ENCODE assay signal across 9 mouse cellular contexts in genomic region chr15:30480676-30481075, GRCm38 (mm10).
DNase-seq lines count a peak whose midpoint lies in the region; ATAC-seq and TF ChIP-seq lines count a peak whose summit lies in the region.
"Had no signal": no experiment of that assay in that cellular context is flagged by ENCODE, and none has a peak within 500 bp of the region (broad histone marks: within the 10 kb centered on the region; RNA-seq: fewer than 3 reads in every experiment).

No protein-coding gene starts in this region.

- peaks cover 6% of the 10 kb centered on the region; the same call in 1 of the 2 replicates for H3K4me1 ChIP-seq in forebrain, embryonic 14.5 days (ENCODE audit: control insufficient read depth, insufficient read depth, low read length)
- no peaks in the 10 kb centered on the region for H3K4me1 ChIP-seq in forebrain, embryonic 10.5 days
- H3K4me1 ChIP-seq in lung, postnatal 0 days (ENCODE audit: insufficient read depth, low read depth, low read length): no peaks in the 10 kb centered on the region
- H3K4me1 ChIP-seq: heart, embryonic 15.5 days had no signal

- 37% methylated on average over 15 of the region's 15 CpGs for WGBS in forebrain, embryonic 14.5 days
- WGBS in forebrain, embryonic 10.5 days: 86% methylated on average over 15 of the region's 15 CpGs
- 54% methylated on average over 15 of the region's 15 CpGs for WGBS in lung, postnatal 0 days

- DNase-seq in forebrain, embryonic 14.5 days (ENCODE audit: low spot score): peak; percentile 76
- no peak for DNase-seq in forebrain, embryonic 10.5 days (ENCODE audit: extremely low spot score, low spot score)
- peak; percentile 2 for DNase-seq in lung, postnatal 36 days
- no peak for DNase-seq in lung, postnatal 0 days (ENCODE audit: low spot score)
- peak; percentile 44 to 56 for DNase-seq in right cerebral cortex, adult 2 months (ENCODE audit: low spot score in 2 of 2)
- no peak for DNase-seq in c-Kit-positive CD71-positive TER-119-positive erythroid progenitor cells, embryonic 14.5 days (ENCODE audit: low spot score)
- DNase-seq in thymus, postnatal 10 days (ENCODE audit: low spot score in 2 of 2): no peak

- no peak overlapping the region for H3K4me3 ChIP-seq in forebrain, embryonic 14.5 days (ENCODE audit: low read depth, low read length)
- H3K4me3 ChIP-seq in forebrain, embryonic 10.5 days: no peak overlapping the region
- H3K4me3 ChIP-seq in lung, postnatal 0 days (ENCODE audit: low read depth, low read length): no peak overlapping the region
- H3K4me3 ChIP-seq: heart, embryonic 15.5 days had no signal

- no peak for TF ChIP-seq CTCF in lung, postnatal 0 days (IDR thresholded peaks at IDR 0.05)

- no peaks in the 10 kb centered on the region for H3K9me3 ChIP-seq in forebrain, embryonic 14.5 days (replicated peaks; ENCODE audit: control insufficient read depth, low read length)
- no peaks in the 10 kb centered on the region for H3K9me3 ChIP-seq in forebrain, embryonic 10.5 days
- no peaks in the 10 kb centered on the region for H3K9me3 ChIP-seq in lung, postnatal 0 days (ENCODE audit: low read length)
- H3K9me3 ChIP-seq: heart, embryonic 15.5 days had no signal

- no peak overlapping the region for H3K27ac ChIP-seq in forebrain, embryonic 14.5 days (ENCODE audit: low read depth, low read length)
- no peak overlapping the region for H3K27ac ChIP-seq in forebrain, embryonic 10.5 days
- no peak overlapping the region for H3K27ac ChIP-seq in lung, postnatal 0 days (ENCODE audit: low read length)
- H3K27ac ChIP-seq: heart, embryonic 15.5 days had no signal

- peak; percentile 79; the same call in 1 of the 2 replicates for ATAC-seq in forebrain, embryonic 14.5 days
- ATAC-seq in lung, postnatal 0 days: no peak
- ATAC-seq in frontal cortex, adult (ENCODE audit: low TSS enrichment): peak; percentile 67

- peak overlapping the region; percentile 23; the same call in 1 of the 2 replicates for H3K4me2 ChIP-seq in forebrain, embryonic 14.5 days (ENCODE audit: low read length)
- H3K4me2 ChIP-seq in lung, postnatal 0 days (replicated peaks; ENCODE audit: low read depth, low read length): no peak overlapping the region
- H3K4me2 ChIP-seq: heart, embryonic 15.5 days had no signal

- no peaks in the 10 kb centered on the region for H3K27me3 ChIP-seq in forebrain, embryonic 14.5 days (replicated peaks; ENCODE audit: control insufficient read depth, insufficient read depth, low read length)
- H3K27me3 ChIP-seq in forebrain, embryonic 10.5 days (ENCODE audit: poor library complexity, severe bottlenecking): no peaks in the 10 kb centered on the region
- H3K27me3 ChIP-seq in lung, postnatal 0 days (replicated peaks; ENCODE audit: insufficient read depth, low read length): no peaks in the 10 kb centered on the region
- H3K27me3 ChIP-seq: heart, embryonic 15.5 days had no signal

- H3K9ac ChIP-seq in forebrain, embryonic 14.5 days (ENCODE audit: low read length): no peak overlapping the region
- H3K9ac ChIP-seq in lung, postnatal 0 days (replicated peaks; ENCODE audit: low read depth): no peak overlapping the region
- H3K9ac ChIP-seq: heart, embryonic 15.5 days had no signal

- no peak for TF ChIP-seq EP300 in lung, postnatal 0 days (IDR thresholded peaks at IDR 0.05)

- no peaks in the 10 kb centered on the region for H3K36me3 ChIP-seq in forebrain, embryonic 14.5 days (ENCODE audit: control insufficient read depth, insufficient read depth, low read length)
- H3K36me3 ChIP-seq in forebrain, embryonic 10.5 days (replicated peaks): peaks cover 10% of the 10 kb centered on the region; the same call in 1 of the 2 replicates
- no peaks in the 10 kb centered on the region for H3K36me3 ChIP-seq in lung, postnatal 0 days (ENCODE audit: insufficient read depth, low read length)
- H3K36me3 ChIP-seq: heart, embryonic 15.5 days had no signal

Comparison
In these comparisons a context has a peak if more than half of its experiments do, and no peak if none do; other contexts are left out.
1. DNase-seq: peak in forebrain, embryonic 14.5 days (single experiment), lung, postnatal 36 days (single experiment) and right cerebral cortex, adult 2 months (2 of 2); none in forebrain, embryonic 10.5 days (single experiment), lung, postnatal 0 days (single experiment), c-Kit-positive CD71-positive TER-119-positive erythroid progenitor cells, embryonic 14.5 days (single experiment) and thymus, postnatal 10 days (0 of 2).